Mouse (Mus musculus) megakaryocyte, embryonic 14.5 days (primary cell): ENCODE results near the gene Bhlha9.

Experiments used
- FLI1 ChIP-seq: IDR thresholded peaks from 2 replicates; pipeline ENCODE4 v1.6.1; 2012; ENCODE audit warnings: low read length, inconsistent platforms, mixed read lengths
- GATA1 ChIP-seq: IDR thresholded peaks from 3 replicates; pipeline ENCODE4 v1.6.1; 2012; ENCODE audit warnings: mixed read lengths, low read length, inconsistent platforms, borderline replicate concordance

DNA sequence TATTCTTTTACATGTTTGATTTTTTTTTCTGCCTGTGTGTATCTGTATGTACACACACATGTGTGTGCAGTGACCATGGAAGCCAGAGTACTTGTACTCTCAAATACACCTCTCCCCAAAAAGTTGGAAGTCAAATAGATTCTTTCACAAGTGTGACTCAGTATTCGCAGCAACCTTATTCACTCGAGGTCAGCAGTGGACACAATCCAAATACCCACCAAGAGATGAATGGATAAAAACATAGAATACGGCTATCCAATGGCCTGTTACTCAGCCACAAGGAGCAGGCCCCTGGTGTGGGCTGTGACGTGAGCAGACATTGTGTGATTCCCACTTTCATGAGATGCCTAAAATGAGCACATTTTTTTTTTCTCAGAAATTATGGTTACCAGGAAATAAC lies 32.0 kb upstream of the Bhlha9 start:
- no peak for TF ChIP-seq GATA1
- no peak for TF ChIP-seq FLI1
